Mouse (Mus musculus) frontal cortex, adult (tissue): ENCODE measurements at regions not wholly inside any gene's neighbourhood (a gene's known extent, or its start where the extent isn't known, plus 50 kb on each side); places are given as distances from the start of the nearest gene placed in this dataset.
A peak's percentile ranks its signal among the peaks of the same experiment; 100 is the strongest.
"Not testable (repeated sequence)": the region's sequence is repeated elsewhere in the genome, so short reads cannot be mapped to it uniquely, and the experiment has no call there.

ENCODE experiments used
- ATAC-seq: cut with Nextera tagmentation; 2 replicates; pipeline ENCODE4 v1.9.2; 2017; ENCODE audit warnings: mild to moderate bottlenecking, moderate library complexity, mixed read lengths; ENCODE audit not compliant: low TSS enrichment

GRCm38 (mm10) chr1:103986867-103987266 is 781.5 kb upstream of the Cdh20 start:
- ATAC-seq = peak; percentile 96

GRCm38 (mm10) chr1:104002906-104003305 is 765.4 kb upstream of the Cdh20 start:
- ATAC-seq = not testable (repeated sequence)

GRCm38 (mm10) chr1:104029670-104030069 is 738.7 kb upstream of the Cdh20 start:
- no peak for ATAC-seq

- no peak for ATAC-seq
These were observed 719.9 kb upstream of the Cdh20 start for GRCm38 (mm10) chr1:104048440-104048839.

- ATAC-seq = peak; percentile 95
These were observed 719.0 kb upstream of the Cdh20 start for GRCm38 (mm10) chr1:104049169-104049948.
